Mouse (Mus musculus): ENCODE data around the gene Dmbx1. TPM values are rescaled to one million over a fixed set of nuclear protein-coding genes. Genes with fewer than 3 reads are reported as not detected.

Dmbx1 gene
- total RNA-seq, 2 experiments from 2014 or later = not detected

DNA sequence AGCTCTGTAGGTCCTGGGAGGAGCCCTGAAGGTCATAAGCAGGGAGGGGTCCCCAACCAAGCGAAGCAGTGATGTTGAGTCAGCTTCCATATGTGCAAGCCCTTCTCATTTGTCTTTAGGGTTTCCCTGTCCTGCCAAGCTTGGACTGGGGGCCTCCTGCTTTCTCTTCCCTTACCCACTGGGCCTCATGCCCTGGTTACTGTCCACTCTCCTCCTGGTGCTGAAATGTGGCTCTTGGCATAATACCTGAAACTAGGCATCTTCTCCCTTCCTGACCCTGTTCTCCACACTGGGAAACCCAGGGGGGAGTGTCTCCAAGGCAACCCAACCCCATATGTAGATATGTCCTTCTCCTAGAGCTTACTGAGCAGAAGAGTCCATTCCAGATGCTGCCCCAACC is 52.9 kb downstream of the Dmbx1 start:
- no peak for DNase-seq

DNA sequence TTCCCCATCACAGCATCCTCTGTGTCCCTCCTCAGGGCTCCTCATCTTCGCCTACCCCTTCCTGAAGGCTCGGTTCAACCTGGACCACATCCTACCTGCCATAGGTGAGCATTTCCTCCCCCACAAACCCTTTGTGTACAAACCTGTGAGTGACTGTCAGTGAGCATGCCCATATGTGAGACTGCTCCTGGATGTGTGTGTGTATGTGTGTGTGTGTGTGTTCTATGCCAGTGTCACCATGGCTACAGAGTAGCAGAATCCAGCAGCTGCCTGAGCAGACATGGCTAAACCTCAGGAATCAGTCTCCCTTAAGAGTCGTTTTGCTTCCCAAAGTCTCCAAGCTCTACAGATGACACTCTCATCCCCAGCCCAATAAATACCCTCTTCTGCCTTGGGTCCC is 53.9 kb downstream of the Dmbx1 start:
- no peak for DNase-seq

DNA sequence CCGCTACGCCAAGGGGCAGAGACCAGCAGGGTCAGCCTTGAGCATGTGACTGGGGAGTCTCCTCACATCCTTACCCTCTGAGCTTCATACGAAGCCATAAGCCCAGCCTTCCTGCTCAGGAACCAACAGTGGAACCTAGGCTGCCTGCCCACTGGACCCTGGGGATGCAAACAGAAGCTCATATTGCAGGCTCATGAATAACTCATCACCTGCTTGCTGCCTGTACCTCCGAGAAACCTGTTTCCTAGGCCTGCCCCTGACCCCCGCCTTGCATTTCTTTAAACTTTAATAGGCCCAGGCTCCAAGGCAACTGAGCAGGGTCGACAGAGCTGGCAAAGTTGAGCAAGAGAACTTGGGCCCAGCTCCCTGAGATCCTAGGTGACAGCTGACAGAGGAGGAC is 55.7 kb downstream of the Dmbx1 start, which contains the start of gene Kncn:
Gene Kncn, plus strand, starts transcription at position 379 of the 400 bp plus-strand sequence.
- no peak for DNase-seq

DNA sequence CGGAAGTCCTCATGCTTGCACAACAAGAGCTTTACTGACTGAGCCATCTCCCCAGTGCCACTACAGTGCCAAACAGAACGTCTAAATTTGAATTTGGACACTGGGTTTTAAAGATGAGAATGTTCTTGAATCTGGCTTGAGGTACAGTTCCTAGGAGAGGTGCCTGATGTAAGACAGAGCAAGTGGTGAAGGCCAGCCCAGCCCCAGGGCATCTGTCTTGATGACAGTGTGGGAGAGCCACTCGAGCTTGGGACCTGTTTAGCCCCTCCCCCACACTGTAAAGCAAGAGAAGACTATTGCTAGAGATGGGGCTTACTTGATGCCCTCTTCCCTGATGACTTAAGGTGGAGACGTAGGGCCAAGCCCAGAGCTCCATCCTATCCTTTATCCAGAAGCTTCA is 57.5 kb downstream of the Dmbx1 start:
- DNase-seq = no peak

DNA sequence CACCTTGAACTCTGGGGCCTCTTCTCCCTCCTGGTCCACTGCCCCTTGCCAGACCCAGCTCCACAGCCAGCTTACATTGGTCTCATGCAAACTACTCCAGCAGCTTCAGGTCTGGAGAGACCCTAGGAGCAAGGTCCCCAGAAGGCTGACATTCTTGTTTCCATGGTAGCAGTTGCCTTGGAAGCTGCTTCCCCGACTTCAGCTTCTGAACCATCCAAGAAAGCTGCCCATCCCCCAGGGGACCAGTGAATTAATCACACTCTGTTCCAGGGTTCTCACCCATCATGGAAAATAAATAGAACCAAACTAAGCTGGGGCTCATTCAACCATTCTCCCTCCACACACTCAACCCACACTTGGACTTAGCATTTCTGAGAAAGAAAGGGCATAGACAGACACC is 58.5 kb downstream of the Dmbx1 start:
- DNase-seq = no peak

DNA sequence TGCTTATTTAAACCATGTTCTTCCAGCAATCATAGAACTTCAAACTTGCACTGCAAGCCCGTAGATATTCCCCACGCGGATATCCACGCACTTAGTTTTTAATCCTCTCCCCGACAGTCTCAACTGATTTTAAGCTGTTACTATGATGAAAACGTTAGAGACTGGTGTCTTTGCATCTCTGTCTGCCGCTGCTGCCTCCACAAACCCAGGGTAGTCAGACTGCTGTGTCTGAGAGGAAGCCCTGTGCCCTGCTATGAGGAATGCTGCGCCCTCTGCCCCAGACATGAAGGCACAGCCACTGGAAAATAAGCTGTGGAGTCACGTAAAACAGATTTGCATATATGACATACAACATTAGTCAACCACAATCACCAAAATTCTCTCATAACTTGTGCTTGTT is 60.9 kb downstream of the Dmbx1 start:
- no peak for DNase-seq

DNA sequence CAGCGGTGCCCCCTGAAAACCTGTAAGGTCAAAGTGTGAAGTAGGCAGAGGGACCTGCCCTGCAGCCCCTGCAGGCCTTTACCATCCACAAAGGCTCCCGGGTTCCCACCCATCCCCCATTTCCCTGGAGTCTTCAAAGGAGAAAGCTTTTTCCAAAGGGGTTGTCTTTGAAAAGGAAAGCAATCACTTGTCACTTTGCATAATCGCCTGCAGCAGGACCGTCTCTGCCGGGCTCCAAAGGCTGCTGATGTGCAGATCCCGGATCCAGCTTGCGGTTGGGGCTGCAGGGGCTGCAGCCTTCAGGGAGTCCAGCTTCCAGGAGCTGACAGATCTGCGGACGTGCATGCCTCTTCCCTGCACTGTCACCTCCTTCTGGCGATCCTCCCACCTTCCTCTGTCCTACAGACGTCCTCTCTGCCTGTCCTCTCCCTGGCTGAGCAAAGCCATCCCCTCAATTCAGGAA is 61.5 kb downstream of the Dmbx1 start:
- DNase-seq = no peak

DNA sequence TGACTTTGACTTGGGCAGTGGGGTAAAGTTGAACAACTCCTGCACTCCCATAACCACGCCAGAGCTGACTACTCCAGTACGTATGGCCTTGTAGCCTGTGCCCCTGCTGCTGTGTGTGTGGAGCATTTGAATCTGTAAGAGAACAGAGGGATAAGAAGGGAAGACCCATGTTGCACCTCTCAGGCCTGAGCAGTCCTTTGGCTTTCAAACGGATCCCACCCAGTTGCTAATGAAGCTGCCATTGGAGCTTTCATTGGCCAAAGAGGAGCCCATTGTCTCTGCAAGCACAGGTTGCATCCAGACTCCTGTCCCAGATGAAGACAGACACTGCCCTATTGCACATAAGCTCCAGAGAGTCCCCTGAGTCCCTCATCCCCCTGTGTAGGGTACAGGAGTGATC is 66.5 kb downstream of the Dmbx1 start:
- no peak for DNase-seq

DNA sequence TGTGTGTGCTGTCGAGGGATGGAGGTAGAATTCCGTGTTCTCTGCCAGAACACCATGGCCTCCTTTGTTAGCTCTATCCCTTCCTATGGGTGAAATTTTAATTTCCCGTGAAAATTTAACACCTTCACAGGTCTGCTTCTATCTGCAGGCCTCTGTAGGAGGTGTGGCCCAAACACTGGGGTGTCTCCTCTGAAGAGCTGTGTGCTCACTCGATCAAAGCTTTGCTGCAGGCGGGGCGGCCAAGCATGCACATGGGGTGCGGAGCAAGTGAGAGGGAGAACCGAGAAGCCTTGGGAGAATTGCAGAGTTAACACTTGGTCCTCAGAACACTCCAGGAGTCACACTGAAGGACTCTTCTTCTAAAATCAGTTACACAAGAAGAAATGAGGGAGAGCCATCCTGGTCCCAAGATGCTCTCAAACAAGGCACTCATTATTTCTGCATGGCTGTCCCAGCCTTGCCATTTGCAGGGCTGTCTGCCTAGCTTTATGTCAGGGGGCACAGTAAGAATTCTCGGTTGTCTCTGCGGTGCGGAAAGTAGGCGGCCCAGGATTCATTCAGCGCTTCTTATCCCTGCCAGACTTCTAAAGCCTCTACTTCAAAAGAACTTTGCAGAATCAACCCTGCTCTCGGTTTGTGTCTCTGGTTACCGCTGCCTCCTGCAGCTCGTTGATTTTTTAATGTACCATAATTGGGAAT is 70.1 kb downstream of the Dmbx1 start:
- DNase-seq = no peak

Other genes starting within 250 kb of the Dmbx1 start
- 10 to 100 TPM; 83.1 to 89.1 TPM for gene Efcab14, start 202.2 kb downstream of the Dmbx1 start, total RNA-seq (2021)
- 1 to 10 TPM; 2.4 to 3.2 TPM for gene Tex38, start 158.9 kb downstream of the Dmbx1 start, total RNA-seq (2021)
- gene Atpaf1, start 155.1 kb downstream of the Dmbx1 start, total RNA-seq (2021) = 10 to 100 TPM; 49.8 to 57.1 TPM
- gene Mob3c, start 111.8 kb downstream of the Dmbx1 start, total RNA-seq (2021) = 10 to 100 TPM; 14.9 to 16.7 TPM
- gene Mknk1, start 100.7 kb downstream of the Dmbx1 start, total RNA-seq (2021) = 10 to 100 TPM; 36.3 to 44.5 TPM
- not detected for gene Kncn, start 55.5 kb downstream of the Dmbx1 start, total RNA-seq (2021)
- not detected for gene 6430628N08Rik, start 49.3 kb downstream of the Dmbx1 start, total RNA-seq (2021)
- 1 to 10 TPM; 2.6 to 3.4 TPM for gene Faah, start 78.0 kb upstream of the Dmbx1 start, total RNA-seq (2021)
- gene Nsun4, start 114.0 kb upstream of the Dmbx1 start, total RNA-seq (2021) = 10 to 100 TPM; 30.5 to 34.6 TPM
- 100 to 1,000 TPM; 612 to 614 TPM for gene Uqcrh, start 135.1 kb upstream of the Dmbx1 start, total RNA-seq (2021)
- 10 to 100 TPM; 66.1 to 72.7 TPM for gene Lrrc41, start 135.3 kb upstream of the Dmbx1 start, total RNA-seq (2021)
- gene Rad54l, start 183.8 kb upstream of the Dmbx1 start, total RNA-seq (2021) = 1 to 10 TPM; 1.3 to 2.2 TPM
- gene Pomgnt1, start 183.9 kb upstream of the Dmbx1 start, total RNA-seq (2021) = 10 to 100 TPM; 61.8 to 63.7 TPM
- gene Lurap1, start 211.4 kb upstream of the Dmbx1 start, total RNA-seq (2021) = 10 to 100 TPM in 1 of 2 experiments, 1 to 10 TPM in 1; 7.6 to 10.1 TPM
- gene Tspan1, start 227.7 kb upstream of the Dmbx1 start, total RNA-seq (2021) = not detected
- gene 1700042G07Rik, start 233.4 kb upstream of the Dmbx1 start, total RNA-seq (2021) = not detected
- not detected for gene Gm49337, start 233.5 kb upstream of the Dmbx1 start, total RNA-seq (2021)

Data from adrenal gland, postnatal 36 days (tissue).